Mouse (Mus musculus) adrenal gland, adult 8-10 months (tissue): Measurements from ENCODE around the gene Rbm47. TPM values are rescaled to one million over a fixed set of nuclear protein-coding genes. Genes with fewer than 3 reads are reported as not detected.

Experiments used
- DNase-seq: peaks from one replicate; pipeline ENCODE4 v3.0.0; 2022
- total RNA-seq, 4 experiments: library from RNA; stranded (reverse); gene quantifications; 2 replicates each; pipeline ENCODE4 v1.2.4; 2022

Rbm47 gene
- total RNA-seq, 4 experiments from 2014 or later: 76.0 to 130 (median 96.1) TPM

- DNase-seq: no peak
Measured at GRCm38 (mm10) chr5:66062046-66062929, 110.6 kb downstream of the Rbm47 start.

GRCm38 (mm10) chr5:66061667-66062045 is 111.3 kb downstream of the Rbm47 start:
- DNase-seq: no peak

GRCm38 (mm10) chr5:66058844-66059243 is 114.1 kb downstream of the Rbm47 start:
- no peak for DNase-seq

GRCm38 (mm10) chr5:66056680-66057079 is 116.2 kb downstream of the Rbm47 start:
- no peak for DNase-seq

GRCm38 (mm10) chr5:66054394-66054793 is 118.5 kb downstream of the Rbm47 start:
- DNase-seq: no peak

- no peak for DNase-seq
Measured at GRCm38 (mm10) chr5:66052777-66053548, 120.0 kb downstream of the Rbm47 start.

- no peak for DNase-seq
Measured at GRCm38 (mm10) chr5:66050841-66051240, 122.1 kb downstream of the Rbm47 start.

GRCm38 (mm10) chr5:66046356-66046755 is 126.6 kb downstream of the Rbm47 start:
- DNase-seq: no peak

GRCm38 (mm10) chr5:66043897-66044296 is 129.0 kb downstream of the Rbm47 start:
- DNase-seq: no peak

GRCm38 (mm10) chr5:66042651-66043340 is 130.1 kb downstream of the Rbm47 start:
- DNase-seq: no peak

GRCm38 (mm10) chr5:66040744-66041279 is 132.1 kb downstream of the Rbm47 start:
- no peak for DNase-seq

- DNase-seq: no peak
Measured at GRCm38 (mm10) chr5:66039813-66040212, 133.1 kb downstream of the Rbm47 start.

- no peak for DNase-seq
Measured at GRCm38 (mm10) chr5:66037066-66037465, 135.9 kb downstream of the Rbm47 start.

GRCm38 (mm10) chr5:66036440-66037054 is 136.4 kb downstream of the Rbm47 start:
- DNase-seq: no peak

- no peak for DNase-seq
Measured at GRCm38 (mm10) chr5:66034375-66035195, 138.3 kb downstream of the Rbm47 start.

- no peak for DNase-seq
Measured at GRCm38 (mm10) chr5:66032826-66033225, 140.1 kb downstream of the Rbm47 start.

- no peak for DNase-seq
Measured at GRCm38 (mm10) chr5:66031699-66032098, 141.2 kb downstream of the Rbm47 start.

- DNase-seq: peak; percentile 33
Measured at GRCm38 (mm10) chr5:66028232-66028631, 144.7 kb downstream of the Rbm47 start.

- no peak for DNase-seq
Measured at GRCm38 (mm10) chr5:66027206-66027605, 145.7 kb downstream of the Rbm47 start.

- no peak for DNase-seq
Measured at GRCm38 (mm10) chr5:66026796-66027195, 146.1 kb downstream of the Rbm47 start.

GRCm38 (mm10) chr5:66015449-66015961 is 157.4 kb downstream of the Rbm47 start:
- no peak for DNase-seq
